Mouse (Mus musculus): Measurements from ENCODE around the gene Gm10681.
"Not testable (repeated sequence)": the region's sequence is repeated elsewhere in the genome, so short reads cannot be mapped to it uniquely, and the experiment has no call there.

DNA sequence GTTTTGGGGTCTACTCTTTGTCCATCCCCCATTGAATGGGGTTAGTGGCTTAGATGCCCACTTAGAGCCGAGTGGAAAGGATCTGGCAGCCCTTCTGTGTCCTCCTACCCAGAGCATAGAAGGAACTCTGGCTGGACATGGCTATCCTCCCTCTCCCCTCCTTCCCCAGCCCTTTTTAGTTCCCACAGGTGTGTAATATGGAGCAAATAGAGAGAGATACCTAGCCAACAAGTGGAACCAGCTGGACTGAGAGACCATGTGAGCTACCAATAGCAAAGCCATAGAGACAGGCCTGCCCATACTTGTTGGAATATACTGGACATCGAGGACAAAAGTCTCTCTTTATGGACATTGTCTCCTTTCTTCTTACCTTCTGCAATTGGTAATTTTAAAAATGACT lies 20.9 kb downstream of the Gm10681 start:
- not testable (repeated sequence) for TF ChIP-seq CTCF, EP300 (IDR thresholded peaks at IDR 0.05; ENCODE audit: low read depth)
